Mouse (Mus musculus): Measurements from ENCODE around the gene Cpn2. TPM values are rescaled to one million over a fixed set of nuclear protein-coding genes. Genes with fewer than 3 reads are reported as not detected.

Cpn2 gene
- polyA plus RNA-seq, 1 experiment = 1.0 TPM

DNA sequence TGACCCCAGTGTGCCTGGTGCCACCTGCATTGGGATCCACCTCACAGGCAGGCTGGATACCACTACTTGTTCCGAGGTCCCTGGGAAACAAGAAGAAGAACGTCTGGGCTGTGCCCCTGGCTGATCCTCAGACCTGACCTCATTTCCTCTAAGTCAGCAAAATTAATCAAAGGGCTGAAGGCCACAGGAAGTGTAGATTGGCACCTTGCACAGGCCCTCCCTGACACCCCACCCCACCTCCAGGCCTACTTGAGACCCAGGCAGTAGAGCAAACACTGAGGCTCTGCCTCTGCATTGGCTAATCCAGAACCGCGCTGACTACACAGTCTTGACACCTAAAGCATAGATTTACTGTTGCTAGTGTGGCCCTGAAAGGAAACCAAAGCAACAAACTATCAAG lies 1.7 kb downstream of the Cpn2 start:
- Histone ChIP-seq H3K4me1 (ENCODE audit: control insufficient read depth, insufficient read depth, low read length) (no peaks in the 10 kb centered on the region), H3K4me3 (replicated peaks; ENCODE audit: extremely low read depth, low read depth, low read length) (no peak overlapping the region)
- no peak for DNase-seq
- no peak for TF ChIP-seq CTCF (IDR thresholded peaks at IDR 0.05; ENCODE audit: insufficient read depth, low read length)
- no peak for TF ChIP-seq POLR2A (IDR thresholded peaks at IDR 0.05; ENCODE audit: borderline replicate concordance, extremely low read depth, low read depth, low read length)
- 46% methylated on average over 4 of the region's 4 CpGs for WGBS

DNA sequence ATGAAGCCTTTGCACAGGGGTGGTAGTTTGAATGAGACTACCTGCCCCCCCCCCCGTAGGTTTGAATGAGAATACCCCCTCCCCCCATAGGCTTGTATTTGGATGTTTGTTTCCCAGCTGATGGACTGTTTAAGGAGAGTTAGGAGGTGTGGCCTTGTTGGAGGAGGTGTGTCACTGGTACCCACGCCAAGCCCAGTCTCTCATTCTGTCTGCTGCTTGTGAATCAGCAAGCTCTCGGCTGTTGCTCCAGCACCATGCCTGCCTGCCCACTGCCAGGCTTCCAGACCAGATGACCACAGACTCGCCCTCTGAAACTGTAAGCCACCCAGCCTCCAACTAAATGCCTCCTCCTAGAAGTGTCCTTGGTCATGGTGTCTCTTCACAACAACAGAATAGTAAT lies 4.1 kb downstream of the Cpn2 start:
- H3K4me3 ChIP-seq (replicated peaks; ENCODE audit: extremely low read depth, low read depth, low read length) = no peak overlapping the region
- TF ChIP-seq POLR2A (IDR thresholded peaks at IDR 0.05; ENCODE audit: borderline replicate concordance, extremely low read depth, low read depth, low read length) = no peak
- no peak for TF ChIP-seq CTCF (IDR thresholded peaks at IDR 0.05; ENCODE audit: insufficient read depth, low read length)
- 67% methylated on average over 4 of the region's 4 CpGs for WGBS
- no peak for DNase-seq
- H3K4me1 ChIP-seq (ENCODE audit: control insufficient read depth, insufficient read depth, low read length) = no peaks in the 10 kb centered on the region

DNA sequence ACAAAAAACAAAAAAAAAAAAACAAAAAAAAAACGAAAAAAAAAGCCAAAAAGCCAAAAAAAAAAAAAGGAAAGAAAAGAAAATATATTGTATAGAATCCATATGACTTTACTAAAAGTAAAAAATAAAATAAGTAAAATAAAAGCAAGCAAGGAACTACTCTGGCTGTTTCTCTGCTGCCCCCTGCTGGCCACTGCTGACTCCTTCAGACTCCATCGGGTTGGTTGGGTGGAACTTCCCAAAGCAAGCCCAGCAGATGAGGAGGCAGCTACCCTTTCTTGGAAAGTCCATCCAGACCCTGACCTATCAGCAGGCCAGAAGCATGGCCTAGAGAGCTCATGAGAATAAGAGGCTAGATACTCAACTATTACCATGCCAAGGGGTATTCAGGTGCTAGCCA lies 4.6 kb downstream of the Cpn2 start:
- H3K4me3 ChIP-seq (replicated peaks; ENCODE audit: extremely low read depth, low read depth, low read length) = no peak overlapping the region
- 1% methylated on average over 2 of the region's 2 CpGs for WGBS
- H3K4me1 ChIP-seq (ENCODE audit: control insufficient read depth, insufficient read depth, low read length) = no peaks in the 10 kb centered on the region
- DNase-seq = peak; percentile 69
- TF ChIP-seq POLR2A (IDR thresholded peaks at IDR 0.05; ENCODE audit: borderline replicate concordance, extremely low read depth, low read depth, low read length) = no peak
- TF ChIP-seq CTCF (IDR thresholded peaks at IDR 0.05; ENCODE audit: insufficient read depth, low read length) = peak; percentile 88

DNA sequence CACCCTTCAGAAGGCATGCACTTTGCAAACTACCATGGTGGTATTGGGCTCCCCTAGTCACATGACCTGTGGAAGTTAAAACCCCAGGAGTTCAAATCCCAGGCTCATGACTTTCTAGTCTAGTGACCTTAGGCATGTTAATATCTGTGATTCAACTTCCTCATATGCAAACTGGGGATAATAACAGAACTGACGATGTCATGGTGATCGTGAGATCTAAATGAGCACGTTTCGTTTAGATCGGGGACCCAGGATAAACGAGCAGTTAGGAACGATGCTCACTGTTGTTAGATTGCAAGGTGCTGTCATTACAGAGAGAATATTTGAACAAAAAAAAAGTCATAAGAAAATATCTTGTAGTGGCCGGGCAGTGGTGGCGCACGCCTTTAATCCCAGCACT lies 5.1 kb downstream of the Cpn2 start:
- H3K4me1 ChIP-seq (ENCODE audit: control insufficient read depth, insufficient read depth, low read length) = no peaks in the 10 kb centered on the region
- WGBS = 78% methylated on average over 10 of the region's 10 CpGs
- no peak for DNase-seq
- TF ChIP-seq POLR2A (IDR thresholded peaks at IDR 0.05; ENCODE audit: borderline replicate concordance, extremely low read depth, low read depth, low read length) (no peak), CTCF (IDR thresholded peaks at IDR 0.05; ENCODE audit: insufficient read depth, low read length) (no peak)
- H3K4me3 ChIP-seq (replicated peaks; ENCODE audit: extremely low read depth, low read depth, low read length) = no peak overlapping the region

DNA sequence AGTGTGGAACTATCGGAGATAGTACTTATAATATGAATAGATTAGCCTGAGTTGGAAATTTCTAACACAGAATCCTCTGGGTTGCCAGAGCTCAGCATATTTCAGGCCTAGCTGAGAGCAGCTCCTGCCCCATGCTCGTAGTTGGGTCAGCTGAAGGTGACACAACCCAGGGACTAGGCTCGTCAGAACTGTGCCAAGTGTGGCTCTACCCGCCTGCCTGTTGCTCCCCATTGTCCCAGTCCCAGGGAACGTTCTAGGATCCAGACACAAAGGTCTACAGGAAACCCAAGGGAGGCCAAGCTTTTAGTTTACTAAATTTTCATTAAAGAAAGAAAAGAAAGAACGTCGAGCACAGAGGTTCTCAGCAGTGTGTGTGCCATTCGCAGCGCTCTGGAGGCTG lies 6.0 kb downstream of the Cpn2 start:
- TF ChIP-seq CTCF (IDR thresholded peaks at IDR 0.05; ENCODE audit: insufficient read depth, low read length) = no peak
- TF ChIP-seq POLR2A (IDR thresholded peaks at IDR 0.05; ENCODE audit: borderline replicate concordance, extremely low read depth, low read depth, low read length) = no peak
- H3K4me3 ChIP-seq (replicated peaks; ENCODE audit: extremely low read depth, low read depth, low read length) = no peak overlapping the region
- no peak for DNase-seq
- 85% methylated on average over 9 of the region's 9 CpGs for WGBS
- no peaks in the 10 kb centered on the region for H3K4me1 ChIP-seq (ENCODE audit: control insufficient read depth, insufficient read depth, low read length)

DNA sequence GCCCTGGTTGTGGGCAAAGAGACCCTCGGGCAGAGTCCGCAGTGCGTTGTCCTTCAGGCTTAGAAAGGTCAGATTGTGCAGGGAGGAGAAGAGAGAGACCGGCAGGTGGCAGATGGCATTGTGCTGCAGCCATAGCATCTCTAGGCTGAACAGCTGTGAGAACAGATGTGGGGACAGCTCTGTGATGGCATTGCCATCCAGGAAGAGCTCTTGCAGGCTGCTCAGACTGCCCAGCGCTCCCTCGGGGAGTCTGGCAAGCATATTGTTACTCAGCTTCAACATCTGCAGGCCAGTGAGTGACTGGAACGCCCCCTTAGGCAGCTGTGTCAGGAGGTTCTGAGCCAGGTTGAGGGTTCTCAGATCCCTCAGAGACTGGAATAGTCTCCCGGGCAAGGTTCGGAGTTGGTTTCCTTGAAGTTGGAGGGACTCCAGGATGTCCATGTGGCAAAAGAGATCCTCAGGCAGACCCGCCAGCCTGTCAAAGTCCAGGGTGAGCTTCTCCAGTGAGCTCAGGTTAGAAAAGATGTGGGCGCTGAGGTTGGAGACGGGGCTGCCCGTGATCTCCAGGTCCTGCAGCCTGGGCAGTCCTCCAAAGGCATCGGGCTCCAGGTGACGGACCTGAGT lies 7.2 kb downstream of the Cpn2 start:
- 83% methylated on average over 15 of the region's 15 CpGs for WGBS
- no peak for DNase-seq
- Histone ChIP-seq H3K4me3 (replicated peaks; ENCODE audit: extremely low read depth, low read depth, low read length) (no peak overlapping the region), H3K4me1 (ENCODE audit: control insufficient read depth, insufficient read depth, low read length) (no peaks in the 10 kb centered on the region)
- TF ChIP-seq POLR2A (IDR thresholded peaks at IDR 0.05; ENCODE audit: borderline replicate concordance, extremely low read depth, low read depth, low read length) (no peak), CTCF (IDR thresholded peaks at IDR 0.05; ENCODE audit: insufficient read depth, low read length) (no peak)

DNA sequence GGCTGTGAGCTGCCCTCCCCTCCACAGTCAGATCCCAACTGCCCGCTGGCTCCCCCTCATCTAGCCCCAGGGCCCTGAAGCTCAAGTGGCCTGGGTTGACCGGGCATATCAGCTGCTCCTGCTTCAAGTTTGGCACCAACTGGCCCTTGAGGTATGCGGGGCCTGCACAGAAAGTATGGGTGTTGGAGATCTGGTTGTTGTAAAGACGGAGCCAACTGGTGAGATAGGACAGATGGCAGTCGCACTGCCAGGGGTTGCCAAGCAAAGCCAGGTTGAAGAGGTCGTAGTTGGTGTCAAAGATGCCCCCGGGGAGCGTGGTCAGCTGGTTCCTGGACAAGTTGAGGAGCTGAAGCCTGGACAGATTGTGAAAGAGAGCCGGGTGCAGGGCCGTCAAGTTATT lies 7.9 kb downstream of the Cpn2 start:
- no peak for DNase-seq
- no peaks in the 10 kb centered on the region for H3K4me1 ChIP-seq (ENCODE audit: control insufficient read depth, insufficient read depth, low read length)
- TF ChIP-seq POLR2A (IDR thresholded peaks at IDR 0.05; ENCODE audit: borderline replicate concordance, extremely low read depth, low read depth, low read length) (no peak), CTCF (IDR thresholded peaks at IDR 0.05; ENCODE audit: insufficient read depth, low read length) (no peak)
- 66% methylated on average over 10 of the region's 10 CpGs for WGBS
- no peak overlapping the region for H3K4me3 ChIP-seq (replicated peaks; ENCODE audit: extremely low read depth, low read depth, low read length)

DNA sequence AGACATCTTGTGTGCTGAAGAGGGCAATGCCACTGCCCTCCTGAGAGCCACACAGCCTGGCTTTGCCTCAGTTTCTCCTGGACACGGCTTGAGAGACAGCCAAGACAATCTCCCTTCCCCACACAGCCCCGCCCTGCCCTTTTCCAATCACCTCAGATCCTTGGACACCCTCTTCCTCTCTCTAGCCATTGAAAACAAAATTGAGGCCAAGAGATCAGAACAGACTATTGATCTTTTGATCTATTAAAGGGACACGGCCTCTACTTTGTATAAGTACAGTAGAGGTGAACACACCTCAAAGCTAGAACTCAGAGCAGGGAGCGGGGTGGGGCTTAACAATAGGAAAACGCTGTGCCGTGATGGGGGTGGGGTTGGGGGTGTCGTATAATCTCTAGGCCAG lies 8.9 kb downstream of the Cpn2 start:
- WGBS = 89% methylated on average over 7 of the region's 7 CpGs
- no peak for TF ChIP-seq CTCF (IDR thresholded peaks at IDR 0.05; ENCODE audit: insufficient read depth, low read length)
- no peak for TF ChIP-seq POLR2A (IDR thresholded peaks at IDR 0.05; ENCODE audit: borderline replicate concordance, extremely low read depth, low read depth, low read length)

DNA sequence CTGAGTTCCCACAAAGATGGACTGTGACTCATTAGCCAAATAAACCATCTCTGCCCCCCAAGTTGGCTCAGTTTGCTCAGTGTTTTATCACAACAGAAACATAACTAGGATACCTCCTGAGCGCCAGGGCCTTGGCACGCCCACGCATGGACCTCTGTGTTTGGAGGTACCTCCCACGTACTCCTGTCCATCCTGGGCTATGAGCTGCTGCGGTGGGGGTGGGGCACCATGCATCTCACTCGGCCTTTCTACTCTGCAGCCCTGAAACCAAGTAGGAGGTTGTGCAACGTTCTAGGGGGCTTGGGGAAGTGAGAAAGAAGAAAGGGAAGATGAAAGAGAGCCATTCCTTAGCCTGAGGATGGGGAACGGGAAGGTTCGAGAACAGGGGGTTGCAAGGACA lies 9.6 kb downstream of the Cpn2 start:
- 62% methylated on average over 9 of the region's 9 CpGs for WGBS
- no peak for DNase-seq
- TF ChIP-seq POLR2A (IDR thresholded peaks at IDR 0.05; ENCODE audit: borderline replicate concordance, extremely low read depth, low read depth, low read length) (no peak), CTCF (IDR thresholded peaks at IDR 0.05; ENCODE audit: insufficient read depth, low read length) (no peak)
- no peak overlapping the region for H3K4me3 ChIP-seq (replicated peaks; ENCODE audit: extremely low read depth, low read depth, low read length)
- no peaks in the 10 kb centered on the region for H3K4me1 ChIP-seq (ENCODE audit: control insufficient read depth, insufficient read depth, low read length)

More for the DNA sequence above, 8.9 kb downstream of the Cpn2 start:
- no peak for DNase-seq
- no peaks in the 10 kb centered on the region for H3K4me1 ChIP-seq (ENCODE audit: control insufficient read depth, insufficient read depth, low read length)
- H3K4me3 ChIP-seq (replicated peaks; ENCODE audit: extremely low read depth, low read depth, low read length) = no peak overlapping the region

DNA sequence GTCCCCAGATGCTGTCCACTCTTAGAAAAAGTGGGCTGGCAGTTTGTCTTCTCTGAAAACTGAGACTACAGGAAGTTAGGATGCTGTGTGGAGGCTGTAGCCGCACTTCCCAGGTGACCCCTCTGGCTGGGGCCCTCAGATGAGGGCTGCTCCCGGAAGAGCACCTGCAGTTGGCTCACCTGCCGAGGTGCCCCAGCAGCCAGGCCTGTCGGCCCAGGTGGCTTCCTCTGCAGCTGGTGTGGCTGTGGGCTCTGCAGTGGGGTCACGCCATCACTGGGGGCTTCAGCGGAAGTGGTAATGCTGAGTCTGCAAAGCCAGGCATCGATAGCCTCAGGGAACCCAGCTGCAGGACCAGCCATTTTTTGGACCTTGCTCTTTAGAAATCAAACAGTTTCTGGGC lies 12.2 kb downstream of the Cpn2 start:
- TF ChIP-seq CTCF (IDR thresholded peaks at IDR 0.05; ENCODE audit: insufficient read depth, low read length) (no peak), POLR2A (IDR thresholded peaks at IDR 0.05; ENCODE audit: borderline replicate concordance, extremely low read depth, low read depth, low read length) (no peak)
- Histone ChIP-seq H3K4me1 (ENCODE audit: control insufficient read depth, insufficient read depth, low read length) (no peaks in the 10 kb centered on the region), H3K4me3 (replicated peaks; ENCODE audit: extremely low read depth, low read depth, low read length) (no peak overlapping the region)
- whole genome bisulfite sequencing = 65% methylated on average over 7 of the region's 7 CpGs
- no peak for DNase-seq
